Mouse (Mus musculus) adrenal gland, adult 8-10 months (tissue): ENCODE measurements around the gene Veph1. TPM values are rescaled to one million over a fixed set of nuclear protein-coding genes. Genes with fewer than 3 reads are reported as not detected.
A peak's percentile ranks its signal among the peaks of the same experiment; 100 is the strongest.
"Not testable (repeated sequence)": the region's sequence is repeated elsewhere in the genome, so short reads cannot be mapped to it uniquely, and the experiment has no call there.

Experiments used
- DNase-seq: peaks from one replicate; pipeline ENCODE4 v3.0.0; 2022
- total RNA-seq, 4 experiments: library from RNA; stranded (reverse); gene quantifications; 2 replicates each; pipeline ENCODE4 v1.2.4; 2022

Veph1 gene
- not detected for total RNA-seq

DNA sequence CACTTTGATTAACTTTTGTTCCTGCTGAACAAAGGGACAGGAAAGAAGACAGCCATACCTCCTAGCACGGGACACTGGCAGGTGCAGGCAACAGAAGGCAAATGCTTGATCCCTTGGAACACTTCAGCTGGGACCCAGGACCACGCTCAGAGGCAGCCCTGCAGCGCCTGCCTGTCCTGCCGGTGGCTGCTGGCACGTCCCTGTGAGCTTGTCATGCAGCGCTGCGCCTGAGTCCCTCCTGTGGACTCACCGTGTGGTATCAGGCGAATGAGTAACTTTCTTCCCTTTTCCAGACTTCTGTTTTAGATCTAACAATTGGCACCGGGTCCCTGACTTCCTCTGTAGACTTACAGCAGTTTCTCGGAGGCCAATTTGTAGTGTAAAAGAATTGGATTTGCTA lies at the start of gene Veph1:
Gene Veph1, minus strand, starts transcription at position 293 of the 400 bp plus-strand sequence.
- no peak for DNase-seq

DNA sequence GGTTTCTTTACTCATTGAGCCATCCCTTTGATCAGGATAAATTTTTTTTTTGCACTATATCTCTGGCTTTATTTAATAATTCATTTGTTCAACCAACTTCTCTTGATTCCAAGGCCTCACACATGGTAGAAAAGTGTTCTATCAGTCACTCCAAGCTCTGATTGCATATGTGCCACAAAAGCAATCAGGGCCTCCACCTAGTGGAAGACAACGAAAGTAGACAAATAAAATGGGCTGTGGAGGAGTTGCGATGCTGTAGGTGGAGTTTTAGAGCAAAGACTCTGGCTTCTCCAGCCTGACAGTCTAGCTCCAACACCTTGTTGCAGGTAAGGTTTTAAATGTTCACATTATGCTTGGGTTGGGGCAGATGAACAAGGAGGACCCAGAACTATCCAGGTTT lies 44.1 kb upstream of the Veph1 start:
- DNase-seq: no peak

DNA sequence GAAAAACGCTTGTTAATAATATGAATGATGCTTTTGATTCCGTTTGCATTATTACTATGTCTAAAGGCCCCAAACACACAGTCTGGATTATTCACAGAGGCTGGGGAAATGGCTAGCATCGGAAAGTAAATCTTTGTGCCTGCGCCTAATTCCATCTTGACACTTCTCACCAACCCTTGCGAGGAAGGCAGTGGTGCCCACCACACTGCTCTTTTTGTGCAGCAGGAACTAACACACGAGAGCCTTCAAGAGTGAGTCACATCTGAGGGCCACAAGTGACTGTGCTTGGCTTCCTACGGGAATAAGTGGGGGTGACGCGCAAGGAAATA lies 35.7 kb upstream of the Veph1 start:
- no peak for DNase-seq

DNA sequence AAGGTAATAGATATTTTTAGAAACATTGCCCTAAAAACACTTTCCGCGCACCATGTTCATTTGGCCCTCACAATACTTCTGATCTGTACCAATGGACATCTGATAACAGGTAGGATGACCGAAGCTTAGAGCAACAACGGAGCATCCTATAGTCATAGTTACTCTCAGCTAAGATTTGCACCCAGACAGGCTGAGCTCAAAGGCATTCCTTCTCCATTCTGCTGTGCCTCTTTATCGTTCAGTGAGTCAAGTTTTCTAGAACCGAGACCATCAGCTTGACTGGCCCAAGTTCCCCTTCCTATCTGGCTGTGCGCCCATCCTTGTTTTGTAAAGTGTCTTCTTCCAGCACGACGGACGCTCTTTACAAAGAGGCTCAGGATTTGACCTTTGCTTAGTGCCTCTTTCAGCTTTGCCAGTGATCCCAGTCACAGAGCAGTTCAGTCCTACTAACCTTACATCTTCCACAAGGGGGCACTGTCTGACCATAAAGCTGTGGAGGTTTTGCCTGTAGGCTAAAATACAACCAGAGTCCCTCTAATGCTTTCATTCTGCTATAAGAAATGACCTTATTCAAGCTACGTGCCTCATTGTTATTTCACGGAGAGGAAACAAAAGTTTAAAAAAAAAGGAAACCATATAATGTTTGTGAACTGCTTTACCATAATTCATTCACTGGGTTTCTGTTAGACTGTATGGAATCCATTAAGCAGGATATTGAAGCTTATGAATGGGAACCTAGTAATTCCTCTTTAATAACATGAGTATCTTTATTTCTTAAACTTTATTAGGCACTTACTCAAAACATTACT lies 35.2 kb upstream of the Veph1 start:
- DNase-seq: peak; percentile 34

- no peak for DNase-seq
Observed at GRCm38 (mm10) chr3:66330896-66331579, 34.4 kb upstream of the Veph1 start.

DNA sequence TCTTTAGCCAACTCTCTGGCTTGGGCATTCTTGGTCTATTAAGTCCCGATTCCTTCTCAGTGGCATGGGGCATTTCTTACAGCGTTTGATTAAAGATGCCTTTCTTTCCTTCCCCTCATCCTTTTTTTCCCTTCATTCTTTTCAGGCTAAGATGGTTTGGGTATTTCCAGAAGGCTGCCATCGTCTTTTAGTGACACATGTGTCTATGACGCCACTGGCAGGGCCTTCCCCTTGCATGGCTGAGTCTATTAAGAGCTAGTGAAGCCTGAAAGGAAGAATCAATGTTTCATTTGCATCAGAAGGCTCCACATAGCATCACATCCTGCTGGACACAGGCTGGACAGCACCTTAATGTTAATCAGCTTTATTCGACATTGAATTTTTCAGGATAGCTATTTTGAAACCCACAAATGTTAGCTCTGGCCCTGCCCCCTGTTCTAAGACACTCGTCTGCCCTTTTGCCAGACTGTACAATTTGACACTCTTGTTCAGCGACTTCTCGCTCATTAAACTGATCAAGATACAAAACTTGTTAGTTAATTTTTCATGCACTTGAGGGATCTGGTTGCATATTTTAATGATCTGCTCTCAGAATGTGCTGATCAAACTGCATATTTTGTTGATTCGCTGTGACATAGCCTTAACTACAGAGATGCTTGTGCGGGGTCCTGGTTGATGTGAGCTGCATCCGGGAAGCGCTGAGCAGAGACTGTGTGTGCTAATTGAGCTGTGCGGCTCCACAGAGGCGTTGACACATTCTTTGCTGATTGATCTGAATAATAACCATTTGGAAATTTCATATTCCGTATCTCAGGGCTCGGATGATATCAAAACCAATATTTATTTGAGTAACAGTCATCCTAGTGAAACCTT lies 29.6 kb upstream of the Veph1 start:
- no peak for DNase-seq

GRCm38 (mm10) chr3:66325486-66325951 lies 28.9 kb upstream of the Veph1 start:
- no peak for DNase-seq

DNA sequence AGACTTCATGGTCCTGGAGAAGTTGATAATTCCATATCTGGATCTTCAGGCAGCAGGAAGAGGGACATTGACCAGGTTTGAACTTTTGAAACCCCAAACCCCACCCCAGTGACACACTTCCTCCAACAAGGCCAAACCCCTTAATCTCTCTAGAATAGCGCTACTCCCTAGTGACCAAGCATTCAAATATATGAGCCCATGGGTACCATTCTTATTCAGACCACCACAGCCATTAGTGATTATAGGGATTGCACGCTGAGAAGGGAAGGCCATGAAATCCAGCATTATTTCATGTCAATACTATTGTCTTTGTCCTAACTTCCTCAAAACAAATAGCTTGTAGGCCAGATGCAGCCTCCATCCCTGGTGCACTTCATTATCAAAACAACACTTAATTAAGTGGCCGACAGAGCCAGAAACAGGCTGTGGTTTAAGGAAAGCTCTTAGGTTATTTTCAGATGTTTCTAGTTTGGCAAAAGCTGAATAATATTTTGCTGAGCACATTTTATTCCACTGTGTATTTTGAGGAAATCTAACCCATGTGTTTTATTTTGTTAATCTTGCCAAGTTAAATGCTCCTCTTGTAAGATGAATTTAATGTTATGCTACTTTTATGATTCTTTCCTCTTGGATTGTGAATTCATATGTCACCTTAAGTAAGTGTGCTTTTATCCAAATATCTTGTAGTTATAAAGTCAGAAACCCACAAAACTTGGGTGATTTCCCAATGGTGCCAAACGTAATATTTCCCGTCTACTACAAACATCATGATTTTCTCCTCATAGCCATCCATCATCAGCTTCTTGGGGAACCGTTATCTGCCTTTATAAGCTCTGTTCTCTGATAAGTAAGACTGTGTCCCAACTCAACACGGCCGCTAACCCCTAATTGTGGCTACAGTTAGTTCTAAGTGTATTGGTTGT lies 18.4 kb upstream of the Veph1 start:
- DNase-seq: no peak

- DNase-seq: no peak
Observed at GRCm38 (mm10) chr3:66310586-66310985, 13.9 kb upstream of the Veph1 start.

DNA sequence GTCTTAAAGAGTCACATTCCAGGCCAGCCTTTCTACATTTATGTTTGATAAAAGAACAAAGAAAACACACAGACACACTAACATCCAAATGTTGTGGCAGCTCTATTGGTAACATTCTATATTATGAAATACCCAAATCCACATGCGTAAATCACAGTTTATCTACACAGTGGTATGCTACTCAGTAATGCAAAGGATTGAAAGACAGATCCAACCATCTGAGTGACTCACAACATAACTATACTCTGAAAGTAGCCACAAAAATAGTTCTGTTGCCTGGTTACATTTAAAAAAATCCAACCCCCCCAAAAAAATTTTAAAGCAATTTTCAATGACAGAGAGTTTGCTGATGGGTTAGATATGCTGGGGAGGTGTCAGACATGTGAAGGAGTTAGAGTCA lies 12.9 kb upstream of the Veph1 start:
- no peak for DNase-seq

DNA sequence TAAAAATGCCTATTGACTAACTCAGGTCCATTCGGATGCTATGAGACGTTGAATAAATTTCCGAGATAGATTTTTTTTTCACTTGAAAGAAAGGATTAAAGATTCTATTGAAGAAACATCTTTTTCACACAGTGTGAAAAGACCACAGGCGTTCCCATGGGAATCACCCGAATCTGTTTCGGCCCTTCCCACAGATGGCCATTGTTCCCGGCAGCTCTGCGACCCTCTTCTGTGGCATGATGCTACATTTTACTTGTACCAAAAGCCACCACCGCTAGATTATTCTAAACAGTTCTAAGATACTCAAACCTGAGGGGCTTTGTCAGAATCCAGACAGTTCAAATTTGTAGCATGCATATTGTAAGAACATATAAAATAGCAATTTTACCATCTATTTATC lies 1.4 kb downstream of the Veph1 start:
- no peak for DNase-seq

GRCm38 (mm10) chr3:66294729-66295128 lies 1.9 kb downstream of the Veph1 start:
- no peak for DNase-seq

DNA sequence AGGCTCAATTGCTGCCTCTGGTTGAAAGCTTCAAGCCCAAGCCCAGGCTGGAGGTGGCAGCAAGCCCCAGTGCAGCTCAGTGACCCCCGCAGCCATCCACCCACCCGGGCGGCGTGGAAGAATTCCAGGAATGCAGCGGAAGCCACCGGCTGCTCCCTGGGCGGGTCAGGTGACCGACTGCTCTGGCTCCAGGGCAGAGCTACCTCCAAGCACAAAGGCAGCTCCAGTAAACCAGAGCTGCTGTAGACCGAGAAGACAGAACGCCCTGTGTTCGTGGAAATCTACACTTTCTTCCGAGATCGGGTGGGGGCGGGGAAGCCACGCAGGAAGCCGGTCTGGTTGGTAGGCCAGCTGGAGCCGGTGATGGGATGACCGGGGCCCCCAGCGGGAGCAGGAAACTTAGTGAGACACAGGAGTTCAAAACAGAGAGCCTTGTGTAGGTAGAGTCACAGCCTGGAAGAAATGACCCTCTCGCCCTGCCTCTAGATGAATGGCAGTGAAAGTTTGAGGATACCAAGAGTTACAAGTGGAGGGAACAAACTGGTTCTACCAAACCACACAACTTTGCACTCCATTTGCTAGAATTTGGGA lies 4.2 kb downstream of the Veph1 start:
- no peak for DNase-seq

DNA sequence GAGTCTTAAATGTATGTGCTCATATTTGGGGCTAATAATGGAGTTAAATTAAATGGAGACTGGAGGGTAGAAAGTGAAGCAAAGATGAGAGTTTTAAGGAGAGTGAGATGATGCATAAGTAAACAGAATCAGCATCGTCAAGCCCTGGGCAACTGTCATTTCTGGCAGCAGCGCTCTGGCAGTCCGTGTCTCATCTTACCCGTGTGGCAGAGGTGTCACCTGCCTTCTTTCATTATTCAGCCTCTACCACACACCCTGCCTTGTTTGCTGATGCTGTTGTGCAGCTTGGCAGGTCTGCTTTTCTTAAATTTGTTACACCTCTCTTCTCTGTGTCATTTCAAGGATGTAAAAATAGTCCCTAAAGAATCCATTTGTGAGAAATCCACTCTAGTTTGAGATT lies 33.4 kb downstream of the Veph1 start:
- no peak for DNase-seq

DNA sequence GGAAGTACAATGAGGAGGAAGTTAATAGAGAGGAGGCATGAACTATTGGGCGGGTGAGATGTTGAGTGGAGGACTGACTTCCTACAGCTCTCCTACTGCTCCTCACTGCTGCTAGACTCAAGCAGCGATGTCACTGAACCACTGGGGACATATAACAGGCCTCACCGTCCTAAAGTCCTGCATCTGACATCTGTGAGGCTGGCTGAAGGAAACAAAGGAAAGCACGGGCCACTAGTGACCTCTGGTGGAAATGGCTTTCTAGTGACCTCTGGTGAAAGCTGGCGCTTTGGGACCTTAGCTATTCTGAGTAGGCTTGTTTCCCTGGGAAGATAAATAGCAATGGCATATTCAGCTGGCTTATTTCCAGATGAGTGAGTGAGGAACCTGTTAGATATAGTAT lies 34.3 kb downstream of the Veph1 start:
- DNase-seq: no peak

- no peak for DNase-seq
Observed at GRCm38 (mm10) chr3:66254504-66255105, 42.0 kb downstream of the Veph1 start.

- DNase-seq: no peak
Observed at GRCm38 (mm10) chr3:66251842-66252241, 44.8 kb downstream of the Veph1 start.

GRCm38 (mm10) chr3:66240476-66240875 lies 56.2 kb downstream of the Veph1 start:
- DNase-seq: no peak

GRCm38 (mm10) chr3:66236234-66236871 lies 60.3 kb downstream of the Veph1 start:
- not testable (repeated sequence) for DNase-seq

DNA sequence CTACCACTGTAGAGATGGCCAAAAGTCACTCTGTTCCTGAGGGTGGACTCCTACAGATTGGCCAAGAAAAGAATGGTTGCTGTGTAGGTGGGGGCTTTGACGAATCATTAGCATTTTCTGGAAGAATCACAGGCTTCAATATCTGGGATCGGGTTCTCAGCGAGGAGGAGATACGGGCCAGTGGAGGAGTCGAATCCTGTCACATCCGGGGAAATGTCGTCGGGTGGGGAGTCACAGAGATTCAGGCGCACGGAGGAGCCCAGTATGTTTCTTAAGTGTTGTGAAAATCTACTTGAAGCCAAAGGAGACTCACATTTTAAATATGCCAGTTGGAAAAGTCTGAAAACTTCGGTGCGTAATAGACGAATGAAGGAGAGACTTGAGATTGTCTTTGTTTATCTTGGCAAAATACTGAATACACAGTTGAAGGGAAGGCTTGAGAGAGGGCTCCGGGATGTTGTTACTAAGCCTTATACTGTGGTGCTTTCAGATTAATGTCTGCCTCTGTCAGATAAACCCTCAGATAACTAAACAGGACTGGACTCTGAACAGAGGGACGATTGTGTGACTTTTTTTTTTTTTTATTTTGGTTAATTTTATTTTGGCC lies 71.6 kb downstream of the Veph1 start:
- no peak for DNase-seq
